Mouse (Mus musculus): ENCODE measurements around the gene 1700123K08Rik.

DNA sequence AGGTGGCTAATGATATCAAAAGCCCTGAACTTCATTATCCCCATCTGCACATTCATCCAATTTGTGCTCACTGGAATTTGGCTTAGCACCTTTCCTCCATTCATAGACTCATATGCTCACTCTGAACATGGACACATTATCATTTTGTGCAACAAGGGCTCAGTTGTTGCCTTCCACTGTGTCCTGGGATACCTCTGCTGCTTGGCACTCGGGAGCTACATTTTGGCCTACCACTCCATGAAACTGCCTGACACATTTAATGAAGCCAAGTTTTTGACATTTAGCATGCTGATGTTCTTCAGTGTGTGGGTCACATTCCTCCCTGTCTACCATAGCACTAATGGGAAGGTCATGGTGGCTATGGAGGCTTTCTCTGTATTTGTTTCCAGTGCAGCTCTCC, 32.0 kb downstream of the 1700123K08Rik start:
- TF ChIP-seq GATA1 (IDR thresholded peaks at IDR 0.05; ENCODE audit: borderline replicate concordance, low read length) (no peak), FLI1 (IDR thresholded peaks at IDR 0.05; ENCODE audit: low read length) (no peak)

All from megakaryocyte, embryonic 14.5 days (primary cell).